Mouse (Mus musculus) midbrain, embryonic 15.5 days (tissue): ENCODE measurements around the gene Galm. TPM values are rescaled to one million over a fixed set of nuclear protein-coding genes. Genes with fewer than 3 reads are reported as not detected.
"Not testable (repeated sequence)": the region's sequence is repeated elsewhere in the genome, so short reads cannot be mapped to it uniquely, and the experiment has no call there.

Experiments
- ATAC-seq: fragments of 200-750 bp; cut with Nextera tagmentation; replicated peaks from 2 replicates; pipeline ENCODE4 v1.8.0; 2017; ENCODE audit warnings: moderate TSS enrichment
- H3K27ac ChIP-seq: fragments of 300-500 bp; sonication (generic); 2 replicates; pipeline ENCODE4 v1.5.1; 2015; ENCODE audit warnings: mild to moderate bottlenecking, inconsistent platforms
- H3K27me3 ChIP-seq: fragments of 300-500 bp; sonication (generic); replicated peaks from 2 replicates; pipeline ENCODE4 v1.6.1; 2015; ENCODE audit warnings: inconsistent platforms
- H3K36me3 ChIP-seq: fragments of 300-500 bp; sonication (generic); replicated peaks from 2 replicates; pipeline ENCODE4 v1.6.1; 2015; ENCODE audit warnings: inconsistent platforms
- H3K4me1 ChIP-seq: fragments of 300-500 bp; sonication (generic); 2 replicates; pipeline ENCODE4 v1.6.1; 2015; ENCODE audit warnings: inconsistent platforms
- H3K4me2 ChIP-seq: fragments of 300-500 bp; sonication (generic); 2 replicates; pipeline ENCODE4 v1.6.1; 2015; ENCODE audit warnings: inconsistent platforms, mild to moderate bottlenecking, moderate library complexity
- H3K4me3 ChIP-seq: fragments of 300-500 bp; sonication (generic); 2 replicates; pipeline ENCODE4 v1.5.1; 2015; ENCODE audit warnings: mild to moderate bottlenecking, inconsistent platforms
- H3K9ac ChIP-seq: fragments of 300-500 bp; sonication (generic); 2 replicates; pipeline ENCODE4 v1.6.1; 2015; ENCODE audit warnings: mild to moderate bottlenecking, inconsistent platforms
- H3K9me3 ChIP-seq: fragments of 300-500 bp; sonication (generic); 2 replicates; pipeline ENCODE4 v1.6.1; 2016; ENCODE audit warnings: inconsistent platforms
- WGBS: fragments of 180-500 bp; shearing (Covaris S2); methylation state at CpG from one replicate; pipeline ENCODE4 v1.1.7; 2015; ENCODE audit warnings: mixed read lengths; 5-methylcytosine and 5-hydroxymethylcytosine counted together
- polyA plus RNA-seq: library from polyadenylated mRNA; unstranded; fragments of >200 nt; fragmentation: Nextera tagmentation; extraction: Ambion mirVana; gene quantifications from 2 replicates; pipeline ENCODE4 v1.2.1, GENCODE M21; 2015

The Galm gene
- polyA plus RNA-seq, 1 experiment from 2014 or later, result 1.5 TPM

GRCm38 (mm10) chr17:80170951-80171350 lies 43.7 kb downstream of the Galm start:
- no peaks in the 10 kb centered on the region for H3K27me3 ChIP-seq
- no peak for ATAC-seq
- no peaks in the 10 kb centered on the region for H3K9me3 ChIP-seq
- peaks cover 17% of the 10 kb centered on the region for H3K4me1 ChIP-seq
- 91% methylated on average over 7 of the region's 7 CpGs for WGBS
- H3K27ac ChIP-seq, result no peak overlapping the region
- H3K4me2 ChIP-seq, result no peak overlapping the region
- no peak overlapping the region for H3K4me3 ChIP-seq
- no peak overlapping the region for H3K9ac ChIP-seq
- H3K36me3 ChIP-seq, result no peaks in the 10 kb centered on the region

GRCm38 (mm10) chr17:80171948-80172347 lies 44.7 kb downstream of the Galm start:
- Histone ChIP-seq H3K9me3 (no peaks in the 10 kb centered on the region), H3K9ac (no peak overlapping the region), H3K4me1 (peaks cover 17% of the 10 kb centered on the region), H3K27ac (no peak overlapping the region), H3K36me3 (no peaks in the 10 kb centered on the region), H3K4me3 (no peak overlapping the region), H3K4me2 (no peak overlapping the region), H3K27me3 (no peaks in the 10 kb centered on the region)
- no peak for ATAC-seq
- 92% methylated on average over 4 of the region's 4 CpGs for WGBS

- no peak overlapping the region for H3K4me3 ChIP-seq
- H3K36me3 ChIP-seq, result no peaks in the 10 kb centered on the region
- 95% methylated on average over 5 of the region's 5 CpGs for WGBS
- H3K27me3 ChIP-seq, result no peaks in the 10 kb centered on the region
- H3K9me3 ChIP-seq, result no peaks in the 10 kb centered on the region
- peaks cover 15% of the 10 kb centered on the region for H3K4me1 ChIP-seq
- no peak for ATAC-seq
- H3K27ac ChIP-seq, result no peak overlapping the region
- no peak overlapping the region for H3K9ac ChIP-seq
- no peak overlapping the region for H3K4me2 ChIP-seq
These were observed 45.5 kb downstream of the Galm start for GRCm38 (mm10) chr17:80172761-80173160.

- Histone ChIP-seq H3K4me2 (no peak overlapping the region), H3K9ac (no peak overlapping the region), H3K36me3 (no peaks in the 10 kb centered on the region), H3K4me3 (no peak overlapping the region), H3K4me1 (peaks cover 5% of the 10 kb centered on the region), H3K27ac (no peak overlapping the region), H3K9me3 (no peaks in the 10 kb centered on the region), H3K27me3 (no peaks in the 10 kb centered on the region)
- 80% methylated on average over 2 of the region's 2 CpGs for WGBS
- ATAC-seq, result no peak
These were observed 46.4 kb downstream of the Galm start for GRCm38 (mm10) chr17:80173708-80174107.

- H3K4me2 ChIP-seq, result no peak overlapping the region
- no peaks in the 10 kb centered on the region for H3K9me3 ChIP-seq
- H3K27ac ChIP-seq, result no peak overlapping the region
- no peak overlapping the region for H3K9ac ChIP-seq
- H3K4me1 ChIP-seq, result peaks cover 1% of the 10 kb centered on the region
- no peaks in the 10 kb centered on the region for H3K36me3 ChIP-seq
- 86% methylated on average over 3 of the region's 3 CpGs for WGBS
- H3K4me3 ChIP-seq, result no peak overlapping the region
- no peak for ATAC-seq
- H3K27me3 ChIP-seq, result no peaks in the 10 kb centered on the region
These were observed 46.9 kb downstream of the Galm start for GRCm38 (mm10) chr17:80174146-80174545.

- 82% methylated on average over 19 of the region's 19 CpGs for WGBS
- no peaks in the 10 kb centered on the region for H3K36me3 ChIP-seq
- no peak overlapping the region for H3K9ac ChIP-seq
- H3K27ac ChIP-seq, result no peak overlapping the region
- no peak overlapping the region for H3K4me2 ChIP-seq
- H3K4me1 ChIP-seq, result no peaks in the 10 kb centered on the region
- H3K9me3 ChIP-seq, result no peaks in the 10 kb centered on the region
- no peak for ATAC-seq
- no peaks in the 10 kb centered on the region for H3K27me3 ChIP-seq
- H3K4me3 ChIP-seq, result no peak overlapping the region
These were observed 47.6 kb downstream of the Galm start for GRCm38 (mm10) chr17:80174699-80175385.

- no peaks in the 10 kb centered on the region for H3K9me3 ChIP-seq
- no peak overlapping the region for H3K27ac ChIP-seq
- no peaks in the 10 kb centered on the region for H3K4me1 ChIP-seq
- H3K9ac ChIP-seq, result no peak overlapping the region
- no peaks in the 10 kb centered on the region for H3K36me3 ChIP-seq
- H3K4me2 ChIP-seq, result no peak overlapping the region
- ATAC-seq, result no peak
- no peaks in the 10 kb centered on the region for H3K27me3 ChIP-seq
- WGBS, result 61% methylated on average over 4 of the region's 4 CpGs
- H3K4me3 ChIP-seq, result no peak overlapping the region
These were observed 48.1 kb downstream of the Galm start for GRCm38 (mm10) chr17:80175386-80175739.

GRCm38 (mm10) chr17:80175966-80176365 lies 48.7 kb downstream of the Galm start:
- 91% methylated on average over 3 of the region's 3 CpGs for WGBS
- ATAC-seq, result no peak
- no peaks in the 10 kb centered on the region for H3K4me1 ChIP-seq

GRCm38 (mm10) chr17:80178846-80179245 lies 51.6 kb downstream of the Galm start:
- not testable (repeated sequence) for ATAC-seq, H3K4me3 ChIP-seq, H3K9me3 ChIP-seq, H3K27ac ChIP-seq, H3K9ac ChIP-seq, H3K36me3 ChIP-seq, H3K4me1 ChIP-seq, H3K27me3 ChIP-seq, H3K4me2 ChIP-seq
- 100% methylated on average over 3 of the region's 3 CpGs for WGBS

More at GRCm38 (mm10) chr17:80175966-80176365, 48.7 kb downstream of the Galm start:
- Histone ChIP-seq H3K4me3 (no peak overlapping the region), H3K36me3 (no peaks in the 10 kb centered on the region), H3K4me2 (no peak overlapping the region), H3K27ac (no peak overlapping the region), H3K9ac (no peak overlapping the region), H3K27me3 (no peaks in the 10 kb centered on the region), H3K9me3 (no peaks in the 10 kb centered on the region)

GRCm38 (mm10) chr17:80179959-80180358 lies 52.7 kb downstream of the Galm start:
- Histone ChIP-seq H3K4me1 (no peaks in the 10 kb centered on the region), H3K27ac (no peak overlapping the region), H3K4me2 (no peak overlapping the region), H3K4me3 (no peak overlapping the region), H3K36me3 (no peaks in the 10 kb centered on the region), H3K27me3 (no peaks in the 10 kb centered on the region), H3K9me3 (no peaks in the 10 kb centered on the region), H3K9ac (no peak overlapping the region)
- 2% methylated on average over 6 of the region's 6 CpGs for WGBS
- peak; percentile 88 for ATAC-seq

GRCm38 (mm10) chr17:80180468-80180867 lies 53.2 kb downstream of the Galm start:
- Histone ChIP-seq H3K4me2 (no peak overlapping the region), H3K4me3 (no peak overlapping the region)
- peak; percentile 79 for ATAC-seq

GRCm38 (mm10) chr17:80183615-80184014 lies 56.3 kb downstream of the Galm start:
- no peaks in the 10 kb centered on the region for H3K4me1 ChIP-seq
- no peak overlapping the region for H3K27ac ChIP-seq
- no peak overlapping the region for H3K4me3 ChIP-seq
- no peak overlapping the region for H3K4me2 ChIP-seq
- WGBS, result 86% methylated on average over 10 of the region's 10 CpGs
- no peak overlapping the region for H3K9ac ChIP-seq
- no peaks in the 10 kb centered on the region for H3K9me3 ChIP-seq
- no peaks in the 10 kb centered on the region for H3K27me3 ChIP-seq
- ATAC-seq, result no peak
- H3K36me3 ChIP-seq, result no peaks in the 10 kb centered on the region

More at GRCm38 (mm10) chr17:80180468-80180867, 53.2 kb downstream of the Galm start:
- Histone ChIP-seq H3K27me3 (no peaks in the 10 kb centered on the region), H3K9ac (no peak overlapping the region), H3K36me3 (no peaks in the 10 kb centered on the region), H3K4me1 (no peaks in the 10 kb centered on the region), H3K9me3 (no peaks in the 10 kb centered on the region), H3K27ac (no peak overlapping the region)

- Histone ChIP-seq H3K4me2 (no peak overlapping the region), H3K27me3 (no peaks in the 10 kb centered on the region), H3K9ac (no peak overlapping the region), H3K4me1 (no peaks in the 10 kb centered on the region), H3K9me3 (no peaks in the 10 kb centered on the region), H3K4me3 (no peak overlapping the region), H3K27ac (no peak overlapping the region), H3K36me3 (peaks cover 13% of the 10 kb centered on the region; the same call in 1 of the 2 replicates)
- WGBS, result 68% methylated on average over 5 of the region's 5 CpGs
- ATAC-seq, result peak; percentile 35
These were observed 65.8 kb downstream of the Galm start for GRCm38 (mm10) chr17:80193075-80193474.
